Mouse (Mus musculus): ENCODE measurements around the gene Tceal7.
"Not testable (repeated sequence)": the region's sequence is repeated elsewhere in the genome, so short reads cannot be mapped to it uniquely, and the experiment has no call there.

GRCm38 (mm10) chrX:136270393-136271111 is 56.0 kb downstream of the Tceal7 start:
- TF ChIP-seq CTCF (IDR thresholded peaks at IDR 0.05; ENCODE audit: low read depth, low read length); POLR2AphosphoS5 (IDR thresholded peaks at IDR 0.05; ENCODE audit: insufficient replicate concordance, low read depth, low read length); GATA1 (IDR thresholded peaks at IDR 0.05; ENCODE audit: borderline replicate concordance, low read length); TAL1 (conservative IDR thresholded peaks at IDR 0.05; ENCODE audit: low read depth, low read length); GATA2 (IDR thresholded peaks at IDR 0.05; ENCODE audit: borderline replicate concordance, low read depth, low read length): not testable (repeated sequence)

Data from G1E (cell line).